Mouse (Mus musculus): ENCODE measurements around the gene Pkn3.

DNA sequence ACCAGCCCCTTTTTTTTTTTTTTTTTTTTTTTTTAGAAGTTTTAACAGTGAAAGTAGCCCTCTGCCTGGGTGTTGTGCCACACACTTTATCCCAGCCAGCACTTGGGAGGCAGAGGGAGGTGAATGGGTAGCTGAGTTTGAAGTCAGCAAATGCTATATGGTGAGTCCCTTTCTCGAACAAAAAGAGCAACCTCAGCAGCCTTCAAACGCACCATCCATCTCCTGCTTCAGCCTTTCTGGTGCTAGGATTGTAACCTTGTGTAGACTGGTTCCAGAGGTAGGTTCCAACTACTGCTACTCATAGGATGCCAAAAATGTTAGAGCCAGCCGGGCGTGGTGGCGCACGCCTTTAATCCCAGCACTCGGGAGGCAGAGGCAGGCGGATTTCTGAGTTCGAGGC is 1.0 kb upstream of the Pkn3 start:
- TF ChIP-seq CTCF (IDR thresholded peaks at IDR 0.05; ENCODE audit: insufficient read depth, low read length) (no peak), POLR2A (IDR thresholded peaks at IDR 0.05; ENCODE audit: borderline replicate concordance, extremely low read depth, low read depth, low read length) (no peak)
